Mouse (Mus musculus): ENCODE data around the gene Zfp691. TPM values are rescaled to one million over a fixed set of nuclear protein-coding genes. Genes with fewer than 3 reads are reported as not detected.

The Zfp691 gene
- total RNA-seq, 2 experiments from 2014 or later: 7.9 to 8.6 TPM

- intact Hi-C loops (cut with DNase I): no loop called here
Observed at GRCm38 (mm10) chr4:119177702-119178101, 3.7 kb upstream of the Zfp691 start.

GRCm38 (mm10) chr4:119172919-119173650 is 910 bp downstream of the Zfp691 start:
- intact Hi-C loops (cut with DNase I): no loop called here
- DNase-seq (ENCODE audit: low spot score in 2 of 2): peak in 1 of 2 experiments; percentile 55

More at GRCm38 (mm10) chr4:119177702-119178101, 3.7 kb upstream of the Zfp691 start:
- no peak for DNase-seq (ENCODE audit: low spot score in 2 of 2)

GRCm38 (mm10) chr4:119167663-119168062 is 6.3 kb downstream of the Zfp691 start:
- DNase-seq (ENCODE audit: low spot score in 2 of 2): peak; percentile 84 to 89
- intact Hi-C loops (cut with DNase I): loop anchor here (1.0 to 5.0 kb wide), 2 partner anchors 35 to 162 kb away; no protein-coding TSS in a partner anchor

GRCm38 (mm10) chr4:119167068-119167467 is 6.9 kb downstream of the Zfp691 start:
- no peak for DNase-seq (ENCODE audit: low spot score in 2 of 2)
- intact Hi-C loops (cut with DNase I): loop anchor here (1.0 to 5.0 kb wide), 2 partner anchors 35 to 162 kb away; no protein-coding TSS in a partner anchor

GRCm38 (mm10) chr4:119165916-119166315 is 8.1 kb downstream of the Zfp691 start:
- DNase-seq (ENCODE audit: low spot score in 2 of 2): no peak
- intact Hi-C loops (cut with DNase I): loop anchor here (5.0 kb wide), 1 partner anchor 36 kb away; no protein-coding TSS in a partner anchor

- no peak for DNase-seq (ENCODE audit: low spot score in 2 of 2)
- intact Hi-C loops (cut with DNase I): no loop called here
Observed at GRCm38 (mm10) chr4:119162990-119163389, 11.0 kb downstream of the Zfp691 start.

- intact Hi-C loops (cut with DNase I): no loop called here
- DNase-seq (ENCODE audit: low spot score in 2 of 2): no peak
Observed at GRCm38 (mm10) chr4:119161358-119161757, 12.6 kb downstream of the Zfp691 start.

GRCm38 (mm10) chr4:119157891-119158290 is 16.1 kb downstream of the Zfp691 start:
- DNase-seq (ENCODE audit: low spot score in 2 of 2): no peak
- intact Hi-C loops (cut with DNase I): no loop called here

GRCm38 (mm10) chr4:119157186-119157585 is 16.8 kb downstream of the Zfp691 start:
- intact Hi-C loops (cut with DNase I): no loop called here
- DNase-seq (ENCODE audit: low spot score in 2 of 2): peak in 1 of 2 experiments; percentile 38

GRCm38 (mm10) chr4:119148741-119149140 is 25.3 kb downstream of the Zfp691 start:
- intact Hi-C loops (cut with DNase I): no loop called here

GRCm38 (mm10) chr4:119147347-119147746 is 26.6 kb downstream of the Zfp691 start:
- intact Hi-C loops (cut with DNase I): no loop called here
- no peak for DNase-seq (ENCODE audit: low spot score in 2 of 2)

More at GRCm38 (mm10) chr4:119148741-119149140, 25.3 kb downstream of the Zfp691 start:
- no peak for DNase-seq (ENCODE audit: low spot score in 2 of 2)

- DNase-seq (ENCODE audit: low spot score in 2 of 2): no peak
- intact Hi-C loops (cut with DNase I): no loop called here
Observed at GRCm38 (mm10) chr4:119146816-119147215, 27.2 kb downstream of the Zfp691 start.

GRCm38 (mm10) chr4:119142230-119142871 is 31.6 kb downstream of the Zfp691 start:
- intact Hi-C loops (cut with DNase I): no loop called here
- DNase-seq (ENCODE audit: low spot score in 2 of 2): peak in 1 of 2 experiments; percentile 60

GRCm38 (mm10) chr4:119141191-119141590 is 32.8 kb downstream of the Zfp691 start:
- intact Hi-C loops (cut with DNase I): no loop called here
- peak; percentile 24 to 35 for DNase-seq (ENCODE audit: low spot score in 2 of 2)

- DNase-seq (ENCODE audit: low spot score in 2 of 2): peak in 1 of 2 experiments; percentile 14
- intact Hi-C loops (cut with DNase I): no loop called here
Observed at GRCm38 (mm10) chr4:119140126-119140525, 33.9 kb downstream of the Zfp691 start.

GRCm38 (mm10) chr4:119138776-119139175 is 35.2 kb downstream of the Zfp691 start:
- intact Hi-C loops (cut with DNase I): no loop called here
- no peak for DNase-seq (ENCODE audit: low spot score in 2 of 2)

GRCm38 (mm10) chr4:119138171-119138570 is 35.8 kb downstream of the Zfp691 start:
- intact Hi-C loops (cut with DNase I): no loop called here

GRCm38 (mm10) chr4:119137313-119137712 is 36.7 kb downstream of the Zfp691 start:
- DNase-seq (ENCODE audit: low spot score in 2 of 2): no peak
- intact Hi-C loops (cut with DNase I): no loop called here

More at GRCm38 (mm10) chr4:119138171-119138570, 35.8 kb downstream of the Zfp691 start:
- peak; percentile 70 to 80 for DNase-seq (ENCODE audit: low spot score in 2 of 2)

- intact Hi-C loops (cut with DNase I): no loop called here
Observed at GRCm38 (mm10) chr4:119133860-119134259, 40.1 kb downstream of the Zfp691 start.

GRCm38 (mm10) chr4:119133306-119133705 is 40.7 kb downstream of the Zfp691 start:
- DNase-seq (ENCODE audit: low spot score in 2 of 2): no peak
- intact Hi-C loops (cut with DNase I): no loop called here

More at GRCm38 (mm10) chr4:119133860-119134259, 40.1 kb downstream of the Zfp691 start:
- no peak for DNase-seq (ENCODE audit: low spot score in 2 of 2)

Data from left cerebral cortex, postnatal 25 days (tissue).